Mouse (Mus musculus): ENCODE measurements around the gene Bbox1. TPM values are rescaled to one million over a fixed set of nuclear protein-coding genes. Genes with fewer than 3 reads are reported as not detected.

Gene Bbox1
- polyA plus RNA-seq, 1 experiment from 2014 or later = 0.07 TPM

- no peak overlapping the region for H3K4me2 ChIP-seq (replicated peaks)
- WGBS = 94% methylated on average over 5 of the region's 5 CpGs
- no peaks in the 10 kb centered on the region for H3K36me3 ChIP-seq
- H3K27me3 ChIP-seq = no peaks in the 10 kb centered on the region
- no peak overlapping the region for H3K9ac ChIP-seq (replicated peaks)
- H3K4me1 ChIP-seq (replicated peaks) = no peaks in the 10 kb centered on the region
- ATAC-seq = no peak
- H3K9me3 ChIP-seq = no peaks in the 10 kb centered on the region
- H3K27ac ChIP-seq = no peak overlapping the region
- no peak overlapping the region for H3K4me3 ChIP-seq (replicated peaks)
Observed at GRCm38 (mm10) chr2:110314074-110314473, 286 bp downstream of the Bbox1 start.

- Histone ChIP-seq H3K36me3 (no peaks in the 10 kb centered on the region), H3K27ac (no peak overlapping the region), H3K4me3 (replicated peaks) (no peak overlapping the region), H3K4me2 (replicated peaks) (no peak overlapping the region), H3K4me1 (replicated peaks) (no peaks in the 10 kb centered on the region), H3K9me3 (no peaks in the 10 kb centered on the region), H3K9ac (replicated peaks) (no peak overlapping the region), H3K27me3 (no peaks in the 10 kb centered on the region)
- WGBS = 61% methylated on average over 2 of the region's 2 CpGs
- ATAC-seq = no peak
Observed at GRCm38 (mm10) chr2:110313305-110313824, 995 bp downstream of the Bbox1 start.

GRCm38 (mm10) chr2:110305358-110306283 is 8.7 kb downstream of the Bbox1 start:
- no peaks in the 10 kb centered on the region for H3K36me3 ChIP-seq
- WGBS = 88% methylated on average over 12 of the region's 12 CpGs
- H3K9ac ChIP-seq (replicated peaks) = no peak overlapping the region
- no peaks in the 10 kb centered on the region for H3K27me3 ChIP-seq
- H3K27ac ChIP-seq = no peak overlapping the region
- no peaks in the 10 kb centered on the region for H3K9me3 ChIP-seq
- H3K4me3 ChIP-seq (replicated peaks) = no peak overlapping the region
- no peaks in the 10 kb centered on the region for H3K4me1 ChIP-seq (replicated peaks)
- no peak for ATAC-seq
- no peak overlapping the region for H3K4me2 ChIP-seq (replicated peaks)

- Histone ChIP-seq H3K27ac (no peak overlapping the region), H3K27me3 (no peaks in the 10 kb centered on the region), H3K36me3 (no peaks in the 10 kb centered on the region), H3K4me2 (replicated peaks) (no peak overlapping the region), H3K9me3 (no peaks in the 10 kb centered on the region), H3K9ac (replicated peaks) (no peak overlapping the region), H3K4me1 (replicated peaks) (no peaks in the 10 kb centered on the region), H3K4me3 (replicated peaks) (no peak overlapping the region)
- ATAC-seq = no peak
- 76% methylated on average over 2 of the region's 2 CpGs for WGBS
Observed at GRCm38 (mm10) chr2:110302261-110302660, 12.1 kb downstream of the Bbox1 start.

GRCm38 (mm10) chr2:110301314-110301713 is 13.0 kb downstream of the Bbox1 start:
- no peak overlapping the region for H3K4me2 ChIP-seq (replicated peaks)
- no peak overlapping the region for H3K4me3 ChIP-seq (replicated peaks)
- H3K9ac ChIP-seq (replicated peaks) = no peak overlapping the region
- H3K4me1 ChIP-seq (replicated peaks) = no peaks in the 10 kb centered on the region
- no peak overlapping the region for H3K27ac ChIP-seq
- H3K27me3 ChIP-seq = no peaks in the 10 kb centered on the region
- WGBS = 80% methylated on average over 3 of the region's 3 CpGs
- H3K36me3 ChIP-seq = no peaks in the 10 kb centered on the region
- ATAC-seq = no peak
- no peaks in the 10 kb centered on the region for H3K9me3 ChIP-seq

GRCm38 (mm10) chr2:110294927-110295326 is 19.4 kb downstream of the Bbox1 start:
- no peak overlapping the region for H3K4me3 ChIP-seq (replicated peaks)
- no peak overlapping the region for H3K9ac ChIP-seq (replicated peaks)

GRCm38 (mm10) chr2:110287959-110288358 is 26.4 kb downstream of the Bbox1 start:
- Histone ChIP-seq H3K27me3 (no peaks in the 10 kb centered on the region), H3K4me2 (replicated peaks) (no peak overlapping the region), H3K36me3 (no peaks in the 10 kb centered on the region), H3K4me1 (replicated peaks) (no peaks in the 10 kb centered on the region), H3K27ac (no peak overlapping the region), H3K9me3 (no peaks in the 10 kb centered on the region), H3K4me3 (replicated peaks) (no peak overlapping the region), H3K9ac (replicated peaks) (no peak overlapping the region)
- ATAC-seq = no peak
- 96% methylated on average over 1 of the region's 1 CpGs for WGBS

More at GRCm38 (mm10) chr2:110294927-110295326, 19.4 kb downstream of the Bbox1 start:
- Histone ChIP-seq H3K27ac (no peak overlapping the region), H3K4me1 (replicated peaks) (no peaks in the 10 kb centered on the region), H3K36me3 (no peaks in the 10 kb centered on the region), H3K4me2 (replicated peaks) (no peak overlapping the region), H3K27me3 (no peaks in the 10 kb centered on the region), H3K9me3 (no peaks in the 10 kb centered on the region)
- WGBS = 95% methylated on average over 3 of the region's 3 CpGs
- no peak for ATAC-seq

GRCm38 (mm10) chr2:110285829-110286504 is 28.4 kb downstream of the Bbox1 start:
- Histone ChIP-seq H3K4me1 (replicated peaks) (no peaks in the 10 kb centered on the region), H3K4me2 (replicated peaks) (no peak overlapping the region), H3K27ac (no peak overlapping the region), H3K36me3 (no peaks in the 10 kb centered on the region), H3K9ac (replicated peaks) (no peak overlapping the region), H3K4me3 (replicated peaks) (no peak overlapping the region), H3K27me3 (no peaks in the 10 kb centered on the region), H3K9me3 (no peaks in the 10 kb centered on the region)
- WGBS = 84% methylated on average over 3 of the region's 3 CpGs
- ATAC-seq = no peak

- Histone ChIP-seq H3K4me3 (replicated peaks) (no peak overlapping the region), H3K27me3 (no peaks in the 10 kb centered on the region), H3K4me1 (replicated peaks) (no peaks in the 10 kb centered on the region), H3K27ac (no peak overlapping the region), H3K9me3 (no peaks in the 10 kb centered on the region), H3K36me3 (no peaks in the 10 kb centered on the region), H3K4me2 (replicated peaks) (no peak overlapping the region), H3K9ac (replicated peaks) (no peak overlapping the region)
- no peak for ATAC-seq
- 85% methylated on average over 2 of the region's 2 CpGs for WGBS
Observed at GRCm38 (mm10) chr2:110275424-110275823, 38.9 kb downstream of the Bbox1 start.

- Histone ChIP-seq H3K4me1 (replicated peaks) (no peaks in the 10 kb centered on the region), H3K4me2 (replicated peaks) (no peak overlapping the region), H3K36me3 (no peaks in the 10 kb centered on the region), H3K9ac (replicated peaks) (no peak overlapping the region), H3K27me3 (no peaks in the 10 kb centered on the region), H3K27ac (no peak overlapping the region), H3K4me3 (replicated peaks) (no peak overlapping the region), H3K9me3 (no peaks in the 10 kb centered on the region)
- 93% methylated on average over 2 of the region's 2 CpGs for WGBS
- ATAC-seq = no peak
Observed at GRCm38 (mm10) chr2:110274160-110274559, 40.2 kb downstream of the Bbox1 start.

GRCm38 (mm10) chr2:110269281-110269680 is 45.1 kb downstream of the Bbox1 start:
- ATAC-seq = no peak
- no peak overlapping the region for H3K27ac ChIP-seq
- 86% methylated on average over 3 of the region's 3 CpGs for WGBS
- no peaks in the 10 kb centered on the region for H3K4me1 ChIP-seq (replicated peaks)
- no peak overlapping the region for H3K9ac ChIP-seq (replicated peaks)
- H3K36me3 ChIP-seq = no peaks in the 10 kb centered on the region
- no peak overlapping the region for H3K4me3 ChIP-seq (replicated peaks)
- no peaks in the 10 kb centered on the region for H3K27me3 ChIP-seq
- no peak overlapping the region for H3K4me2 ChIP-seq (replicated peaks)
- H3K9me3 ChIP-seq = no peaks in the 10 kb centered on the region

GRCm38 (mm10) chr2:110232252-110232651 is 82.1 kb downstream of the Bbox1 start:
- H3K9ac ChIP-seq (replicated peaks) = no peak overlapping the region
- H3K27ac ChIP-seq = no peak overlapping the region
- no peak overlapping the region for H3K4me2 ChIP-seq (replicated peaks)
- no peak overlapping the region for H3K4me3 ChIP-seq (replicated peaks)
- ATAC-seq = no peak
- H3K4me1 ChIP-seq (replicated peaks) = no peaks in the 10 kb centered on the region; the same call in 1 of the 2 replicates
- H3K36me3 ChIP-seq = no peaks in the 10 kb centered on the region
- WGBS = 69% methylated on average over 9 of the region's 9 CpGs
- H3K9me3 ChIP-seq = no peaks in the 10 kb centered on the region
- H3K27me3 ChIP-seq = no peaks in the 10 kb centered on the region

Measured in midbrain, embryonic 13.5 days (tissue).